Mouse (Mus musculus): Measurements from ENCODE around the gene Gsta4.

- TF ChIP-seq CTCF (IDR thresholded peaks at IDR 0.05; ENCODE audit: control insufficient read depth, insufficient read depth, insufficient read length), result no peak
- TF ChIP-seq MAX (IDR thresholded peaks at IDR 0.05), result no peak
- no peak for TF ChIP-seq MYOD1 (IDR thresholded peaks at IDR 0.05; ENCODE audit: control insufficient read depth, insufficient read length, low read depth)
- TF ChIP-seq FOSL1 (IDR thresholded peaks at IDR 0.05; ENCODE audit: insufficient read depth, low read length, poor library complexity, severe bottlenecking), result no peak
- no peak for TF ChIP-seq MYOG (IDR thresholded peaks at IDR 0.05; ENCODE audit: control insufficient read depth, extremely low read depth, insufficient read length)
- TF ChIP-seq USF1 (IDR thresholded peaks at IDR 0.05; ENCODE audit: low read depth), result no peak
- TF ChIP-seq CEBPB (IDR thresholded peaks at IDR 0.05; ENCODE audit: low read depth), result no peak
These were observed 8.6 kb upstream of the Gsta4 start for GRCm38 (mm10) chr9:78174016-78174415.
